Mouse (Mus musculus) ovary, postnatal 10 days (tissue): ENCODE measurements around the gene Dysf.

ENCODE experiments used
- DNase-seq: peaks from one replicate; pipeline ENCODE4 v3.0.0; 2022; ENCODE audit warnings: low spot score

Gene Dysf

GRCm38 (mm10) chr6:84051032-84051431, 42.6 kb downstream of the Dysf start:
- no peak for DNase-seq

DNA sequence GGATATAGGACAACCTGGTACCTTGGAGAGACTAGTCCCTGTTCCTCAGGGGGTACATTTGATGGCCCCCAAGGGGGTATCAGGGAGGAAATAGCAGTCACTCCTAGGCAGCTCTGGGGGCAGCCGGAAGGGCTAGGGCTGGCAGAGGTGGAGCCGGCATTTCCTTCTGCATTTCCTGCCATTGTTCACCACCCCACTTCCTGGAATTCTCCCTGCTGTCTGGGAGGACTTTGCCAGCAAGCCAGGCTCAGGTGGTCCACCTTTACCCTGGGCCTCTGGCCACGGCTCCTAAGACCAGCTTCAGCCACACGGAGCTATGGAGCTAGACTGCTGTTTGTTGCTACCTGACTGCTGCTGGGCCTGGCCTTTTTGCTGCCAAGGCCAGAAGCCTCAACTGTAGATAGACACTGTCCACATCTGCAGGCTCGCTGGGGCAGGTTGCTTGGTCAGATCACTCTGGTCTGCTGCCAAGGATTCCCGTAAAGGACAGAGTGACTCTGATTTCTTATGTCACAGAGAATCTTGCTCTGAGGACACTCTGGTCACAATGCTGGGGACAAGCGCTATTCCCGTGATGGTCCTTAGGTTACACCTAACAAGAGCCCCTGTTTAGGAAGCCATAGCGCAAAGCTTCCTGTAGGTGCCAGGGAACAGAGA, 45.6 kb downstream of the Dysf start:
- no peak for DNase-seq

- DNase-seq, result no peak
These were observed 47.2 kb downstream of the Dysf start for GRCm38 (mm10) chr6:84055619-84056018.

DNA sequence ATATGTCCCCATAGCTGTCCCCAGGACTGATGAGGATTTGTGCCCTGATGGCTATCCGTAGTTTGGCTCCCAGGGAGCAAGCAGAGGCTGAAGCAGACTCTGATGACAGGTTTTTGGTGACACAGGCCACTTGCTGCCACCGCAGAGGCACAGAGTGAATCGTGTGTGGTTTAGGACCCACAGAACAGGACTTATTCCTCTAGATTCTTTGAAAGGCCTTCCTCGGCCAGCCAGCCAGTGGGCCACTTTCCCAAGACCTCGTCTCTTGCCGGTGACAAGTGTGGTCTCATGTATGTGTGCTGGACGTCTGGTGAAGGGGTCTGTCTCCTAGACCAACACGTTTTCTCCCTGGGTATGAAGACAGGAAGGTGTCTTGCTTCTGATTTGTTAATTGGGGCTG, 48.8 kb downstream of the Dysf start:
- DNase-seq, result no peak

DNA sequence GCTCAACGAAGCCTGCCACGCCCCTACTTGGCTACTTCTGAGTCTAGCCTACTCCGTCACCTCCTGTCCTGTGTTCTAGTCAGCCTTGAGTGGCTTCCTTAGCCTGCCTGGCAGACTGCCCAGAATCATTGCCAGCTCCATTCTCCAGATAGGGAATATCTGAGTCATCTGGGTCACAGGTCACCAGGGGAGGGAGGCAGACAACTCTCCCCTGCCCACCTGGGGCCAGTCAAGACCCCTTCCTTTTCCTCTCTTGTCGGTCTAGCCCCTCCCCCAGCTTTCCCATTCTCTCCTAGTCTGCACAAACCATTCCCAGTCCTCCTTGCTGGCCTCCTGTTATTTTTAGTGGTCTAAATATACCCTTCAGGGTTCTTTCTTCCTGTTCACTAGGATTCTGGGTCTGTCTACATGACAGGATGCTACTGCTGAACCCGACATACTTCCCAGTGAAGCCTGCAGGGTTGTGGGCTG, 50.3 kb downstream of the Dysf start:
- DNase-seq, result no peak

- DNase-seq, result no peak
These were observed 51.5 kb downstream of the Dysf start for GRCm38 (mm10) chr6:84059771-84060414.

GRCm38 (mm10) chr6:84061328-84061727, 52.9 kb downstream of the Dysf start:
- DNase-seq, result peak; percentile 25

DNA sequence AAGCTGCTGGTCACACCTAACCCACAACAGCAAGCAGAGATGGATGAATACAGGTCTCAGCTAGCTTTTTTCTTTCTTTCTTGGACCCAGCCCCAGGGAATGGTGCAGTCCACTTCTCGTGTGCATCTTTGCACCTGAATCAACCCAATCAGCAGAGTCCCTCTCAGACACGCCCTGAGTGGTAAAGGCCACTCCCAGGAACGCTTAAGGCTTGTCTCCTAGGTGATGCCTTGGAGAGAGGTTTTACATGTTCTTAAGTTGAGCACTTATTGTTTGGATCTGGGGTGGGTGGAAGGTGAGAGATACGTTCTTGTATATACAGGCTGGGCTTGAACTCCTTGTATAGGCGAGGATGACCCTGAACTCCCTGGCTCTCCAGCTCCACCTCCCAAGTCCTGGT, 54.2 kb downstream of the Dysf start:
- no peak for DNase-seq

- DNase-seq, result no peak
These were observed 59.8 kb downstream of the Dysf start for GRCm38 (mm10) chr6:84068236-84068635.

DNA sequence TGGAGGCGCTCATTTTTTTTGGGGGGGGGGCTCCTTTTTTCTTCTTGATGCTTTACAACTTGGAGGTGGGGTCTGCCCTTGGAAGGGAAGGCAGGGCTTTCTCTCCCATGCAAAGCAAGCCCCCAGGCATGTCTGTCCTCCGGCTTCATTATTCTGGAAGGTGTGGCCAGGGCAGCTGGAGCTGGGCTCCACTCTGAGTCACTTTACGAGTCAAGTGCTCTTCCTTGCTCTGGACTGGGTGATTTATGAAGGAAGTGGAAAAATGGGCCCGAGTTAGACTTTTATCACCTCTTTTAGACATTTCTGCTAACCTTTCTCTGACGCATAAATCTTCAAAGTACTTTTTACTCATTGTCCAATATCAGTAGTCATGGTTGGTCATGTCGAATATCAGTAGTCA, 61.9 kb downstream of the Dysf start:
- DNase-seq, result no peak

GRCm38 (mm10) chr6:84072574-84072973, 64.2 kb downstream of the Dysf start:
- DNase-seq, result no peak

- DNase-seq, result no peak
These were observed 69.8 kb downstream of the Dysf start for GRCm38 (mm10) chr6:84078172-84078571.

- no peak for DNase-seq
These were observed 72.2 kb downstream of the Dysf start for GRCm38 (mm10) chr6:84080631-84081030.

- DNase-seq, result no peak
These were observed 76.4 kb downstream of the Dysf start for GRCm38 (mm10) chr6:84084757-84085156.

DNA sequence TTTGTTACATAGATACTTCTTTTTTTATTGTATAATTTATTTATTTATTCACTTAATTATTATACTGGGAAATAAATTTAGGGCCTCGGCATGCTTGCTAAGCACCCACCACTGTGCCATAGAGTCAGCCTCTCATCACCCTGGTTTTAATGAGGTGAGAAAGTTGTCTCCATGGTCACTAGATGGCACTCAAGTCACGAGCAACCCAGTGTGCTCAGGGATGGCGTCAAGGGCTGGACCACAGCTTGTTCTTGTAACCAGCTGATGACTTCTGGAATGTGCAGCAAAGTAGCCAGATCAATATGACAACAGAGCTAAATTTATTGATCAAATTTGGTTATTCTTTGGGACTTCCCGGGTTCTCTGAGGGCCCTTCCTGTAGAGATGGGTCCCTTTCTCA, 85.1 kb downstream of the Dysf start:
- no peak for DNase-seq

GRCm38 (mm10) chr6:84094536-84094935, 86.1 kb downstream of the Dysf start:
- DNase-seq, result no peak

DNA sequence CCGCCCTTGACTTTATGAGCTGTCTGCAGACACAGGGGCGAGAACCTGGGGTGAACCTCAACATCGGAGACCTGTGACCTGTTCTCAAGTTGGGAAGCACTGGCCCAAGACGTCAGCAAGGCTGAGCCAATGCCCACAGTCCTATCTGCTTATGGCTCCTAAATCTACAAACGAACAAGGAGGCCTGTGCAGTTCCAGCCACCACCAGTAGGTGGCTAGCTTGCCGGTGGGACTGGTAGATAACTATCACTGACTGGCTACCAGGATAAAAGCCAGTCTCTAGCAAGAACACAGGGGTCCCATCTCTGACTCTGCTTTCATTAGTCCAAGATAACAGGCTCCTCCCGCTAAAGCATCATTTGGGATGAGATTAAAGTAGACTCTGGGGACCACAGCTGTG, 86.6 kb downstream of the Dysf start:
- DNase-seq, result peak; percentile 45

GRCm38 (mm10) chr6:84095882-84096281, 87.5 kb downstream of the Dysf start:
- DNase-seq, result no peak

GRCm38 (mm10) chr6:84102002-84102401, 93.6 kb downstream of the Dysf start:
- no peak for DNase-seq

GRCm38 (mm10) chr6:84105148-84106022, 97.0 kb downstream of the Dysf start:
- no peak for DNase-seq

- DNase-seq, result no peak
These were observed 97.7 kb downstream of the Dysf start for GRCm38 (mm10) chr6:84106082-84106481.

GRCm38 (mm10) chr6:84110377-84110776, 102.0 kb downstream of the Dysf start:
- no peak for DNase-seq

- no peak for DNase-seq
These were observed 102.7 kb downstream of the Dysf start for GRCm38 (mm10) chr6:84111106-84111505.
